Mouse (Mus musculus) kidney, adult 2 months (tissue): ENCODE results near the gene Ifrd1.

Source experiments
- CTCF ChIP-seq: fragments of 200-500 bp; conservative IDR thresholded peaks from 2 replicates; pipeline ENCODE4 v1.5.1; 2011; ENCODE audit warnings: low read depth, mild to moderate bottlenecking, control low read depth, low read length, moderate library complexity, mixed read lengths; ENCODE audit not compliant: insufficient read depth, insufficient read length
- POLR2A ChIP-seq: fragments of 200-500 bp; IDR thresholded peaks from one replicate; pipeline ENCODE4 v1.6.1; 2011; ENCODE audit warnings: low read depth, low read length, control low read depth

- no peak for TF ChIP-seq POLR2A
- TF ChIP-seq CTCF: no peak
These were observed 2.0 kb upstream of the Ifrd1 start for GRCm38 (mm10) chr12:40250256-40250655.
